Mouse (Mus musculus): Measurements from ENCODE around the gene Timm50.

DNA sequence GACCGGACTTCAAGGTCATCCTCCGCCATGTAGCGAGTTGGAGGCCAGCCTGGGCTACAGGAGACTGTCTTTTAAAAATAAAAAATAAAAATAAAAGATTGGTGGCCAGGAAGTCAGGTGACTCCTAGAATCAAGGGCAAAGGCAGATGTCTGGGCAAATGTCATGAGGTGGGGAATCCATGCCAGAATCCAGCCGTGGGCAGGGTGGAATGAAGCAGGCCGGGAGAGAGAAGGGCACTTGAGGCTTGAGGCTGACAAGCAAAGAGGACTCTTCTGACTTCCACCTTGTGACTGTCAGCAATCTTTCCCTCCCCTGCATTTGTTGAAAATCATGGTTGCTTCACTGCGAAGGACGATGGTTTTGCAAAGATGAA is 33.6 kb downstream of the Timm50 start:
- TF ChIP-seq CTCF (IDR thresholded peaks at IDR 0.05; ENCODE audit: insufficient read depth, low read depth, low read length), result no peak
- TF ChIP-seq POLR2A (IDR thresholded peaks at IDR 0.05; ENCODE audit: insufficient read depth, low read depth, low read length), result no peak

Measured in olfactory bulb, adult 2 months (tissue).